Mouse (Mus musculus) liver, embryonic 12.5 days (tissue): ENCODE results near the gene Eif4e3. TPM values are rescaled to one million over a fixed set of nuclear protein-coding genes. Genes with fewer than 3 reads are reported as not detected.

ENCODE experiments used
- ATAC-seq: fragments of 200-750 bp; cut with Nextera tagmentation; 2 replicates; pipeline ENCODE4 v1.8.0; 2017; ENCODE audit warnings: moderate number of reproducible peaks, mild to moderate bottlenecking, moderate library complexity
- H3K27ac ChIP-seq: fragments of 300-500 bp; sonication (generic); 2 replicates; pipeline ENCODE4 v1.5.1; 2016; ENCODE audit warnings: mild to moderate bottlenecking
- H3K27me3 ChIP-seq: fragments of 300-500 bp; sonication (generic); replicated peaks from 2 replicates; pipeline ENCODE4 v1.6.1; 2016; ENCODE audit warnings: mild to moderate bottlenecking, moderate library complexity
- H3K36me3 ChIP-seq: fragments of 300-500 bp; sonication (generic); 2 replicates; pipeline ENCODE4 v1.6.1; 2016; ENCODE audit warnings: mild to moderate bottlenecking, moderate library complexity
- H3K4me1 ChIP-seq: fragments of 300-500 bp; sonication (generic); 2 replicates; pipeline ENCODE4 v1.6.1; 2016
- H3K4me2 ChIP-seq: fragments of 300-500 bp; sonication (generic); 2 replicates; pipeline ENCODE4 v1.6.1; 2016; ENCODE audit warnings: mild to moderate bottlenecking, moderate library complexity
- H3K4me3 ChIP-seq: fragments of 300-500 bp; sonication (generic); 2 replicates; pipeline ENCODE4 v1.5.1; 2016; ENCODE audit warnings: mild to moderate bottlenecking, moderate library complexity
- H3K9ac ChIP-seq: fragments of 300-500 bp; sonication (generic); 2 replicates; pipeline ENCODE4 v1.6.1; 2016; ENCODE audit warnings: mild to moderate bottlenecking, moderate library complexity
- H3K9me3 ChIP-seq: fragments of 300-500 bp; sonication (generic); replicated peaks from 2 replicates; pipeline ENCODE4 v1.6.1; 2016; ENCODE audit warnings: mild to moderate bottlenecking, moderate library complexity
- WGBS: fragments of 180-500 bp; shearing (Covaris S2); methylation state at CpG from one replicate; pipeline ENCODE4 v1.1.7; 2016; ENCODE audit not compliant: insufficient replicate concordance; 5-methylcytosine and 5-hydroxymethylcytosine counted together
- polyA plus RNA-seq: library from polyadenylated mRNA; unstranded; fragments of >200 nt; fragmentation: Nextera tagmentation; extraction: Ambion mirVana; gene quantifications from 2 replicates; pipeline ENCODE4 v1.2.1, GENCODE M21; 2016

The Eif4e3 gene
- polyA plus RNA-seq, 1 experiment from 2014 or later = 2.3 TPM

DNA sequence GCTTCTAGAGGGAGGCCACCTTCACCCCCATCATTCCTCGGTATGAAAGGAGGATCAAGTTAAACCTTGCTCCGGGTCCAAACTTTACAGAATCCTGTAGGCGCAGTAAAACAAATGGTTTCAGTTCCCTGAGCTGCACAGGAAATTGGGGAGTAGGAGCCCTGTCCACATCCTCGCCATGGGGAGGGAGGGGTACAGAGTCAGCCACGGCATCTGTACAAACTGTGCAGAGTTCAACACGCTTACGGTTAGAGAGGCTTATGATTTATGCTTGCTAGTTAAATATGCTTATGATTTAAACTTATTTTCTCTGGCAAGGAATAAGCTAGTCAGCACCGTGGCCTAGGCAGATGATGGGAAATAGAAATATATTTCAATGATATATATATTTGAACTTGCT is 47.1 kb downstream of the Eif4e3 start:
- WGBS = 61% methylated on average over 8 of the region's 8 CpGs
- Histone ChIP-seq H3K4me1 (no peaks in the 10 kb centered on the region), H3K9ac (no peak overlapping the region), H3K27ac (no peak overlapping the region), H3K27me3 (no peaks in the 10 kb centered on the region), H3K4me2 (no peak overlapping the region), H3K4me3 (no peak overlapping the region), H3K9me3 (no peaks in the 10 kb centered on the region), H3K36me3 (no peaks in the 10 kb centered on the region)
- no peak for ATAC-seq

DNA sequence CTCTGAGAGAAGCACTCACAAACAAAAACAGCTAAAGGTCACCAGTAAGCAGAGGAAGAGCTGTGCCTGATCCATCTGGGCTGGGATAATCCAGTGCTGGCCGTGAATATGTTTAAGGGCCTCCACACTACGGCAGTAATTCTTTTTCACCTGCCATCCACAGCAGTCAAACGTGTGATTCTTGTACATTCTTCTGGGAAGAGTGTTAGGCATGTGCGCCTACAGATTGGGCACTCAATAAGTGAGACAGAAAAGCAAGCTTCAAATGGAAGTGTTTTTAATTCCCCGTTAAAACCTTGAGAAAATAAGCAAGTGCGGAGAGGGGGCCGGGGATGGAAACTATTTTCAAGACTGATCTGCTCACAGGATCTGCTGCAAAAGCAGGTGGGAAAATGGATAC is 48.7 kb downstream of the Eif4e3 start:
- no peak overlapping the region for H3K4me3 ChIP-seq
- ATAC-seq = no peak
- H3K27ac ChIP-seq = no peak overlapping the region

GRCm38 (mm10) chr6:99617415-99617814 is 49.2 kb downstream of the Eif4e3 start:
- H3K27me3 ChIP-seq = no peaks in the 10 kb centered on the region
- 67% methylated on average over 1 of the region's 1 CpGs for WGBS
- no peak for ATAC-seq
- H3K4me2 ChIP-seq = no peak overlapping the region
- H3K36me3 ChIP-seq = no peaks in the 10 kb centered on the region
- no peak overlapping the region for H3K27ac ChIP-seq
- no peaks in the 10 kb centered on the region for H3K9me3 ChIP-seq
- H3K4me3 ChIP-seq = no peak overlapping the region
- no peak overlapping the region for H3K9ac ChIP-seq
- no peaks in the 10 kb centered on the region for H3K4me1 ChIP-seq

More for the DNA sequence above, 48.7 kb downstream of the Eif4e3 start:
- H3K9me3 ChIP-seq = no peaks in the 10 kb centered on the region
- H3K27me3 ChIP-seq = no peaks in the 10 kb centered on the region
- WGBS = 64% methylated on average over 7 of the region's 7 CpGs
- H3K36me3 ChIP-seq = no peaks in the 10 kb centered on the region
- no peaks in the 10 kb centered on the region for H3K4me1 ChIP-seq
- no peak overlapping the region for H3K9ac ChIP-seq
- H3K4me2 ChIP-seq = no peak overlapping the region

- Histone ChIP-seq H3K27ac (no peak overlapping the region), H3K27me3 (no peaks in the 10 kb centered on the region), H3K9me3 (no peaks in the 10 kb centered on the region), H3K4me3 (no peak overlapping the region), H3K36me3 (no peaks in the 10 kb centered on the region), H3K4me1 (no peaks in the 10 kb centered on the region), H3K4me2 (no peak overlapping the region), H3K9ac (no peak overlapping the region)
- ATAC-seq = no peak
- WGBS = 59% methylated on average over 10 of the region's 10 CpGs
Measured at GRCm38 (mm10) chr6:99615272-99615751, 51.3 kb downstream of the Eif4e3 start.

DNA sequence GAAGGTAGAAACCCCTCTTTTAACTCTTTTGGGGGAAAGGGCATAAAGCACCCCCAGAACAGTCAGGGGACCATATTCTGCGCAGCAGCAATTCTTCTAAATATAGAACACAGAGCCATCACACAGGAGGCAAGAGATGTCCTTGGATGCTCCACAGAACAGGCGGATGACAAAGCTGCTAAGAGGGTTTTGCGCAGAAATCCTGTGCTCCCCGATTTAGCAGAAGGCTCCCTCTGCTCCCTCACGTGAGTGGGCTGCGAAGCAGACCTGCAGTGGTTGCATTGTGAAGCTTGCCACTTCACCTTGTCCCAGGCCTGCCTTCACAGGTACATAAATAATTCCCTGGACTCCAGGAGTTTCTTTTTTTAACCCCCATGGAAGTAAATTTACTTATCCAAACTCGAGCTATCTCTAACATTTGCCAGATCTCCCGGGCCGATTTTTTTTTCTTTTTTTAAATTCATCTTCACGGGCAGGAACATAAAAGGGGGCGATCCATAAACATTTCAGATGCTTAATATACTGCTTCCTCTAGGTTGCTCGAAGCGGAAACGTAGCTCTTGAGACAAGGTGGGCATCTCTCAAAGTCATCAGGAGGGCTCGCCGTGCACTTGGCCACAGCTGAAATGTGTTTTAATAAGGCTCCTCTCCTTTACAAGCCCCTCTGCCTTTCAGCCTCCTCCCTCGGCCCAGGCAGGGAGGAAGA is 51.9 kb downstream of the Eif4e3 start:
- Histone ChIP-seq H3K4me1 (no peaks in the 10 kb centered on the region), H3K27me3 (no peaks in the 10 kb centered on the region), H3K9me3 (no peaks in the 10 kb centered on the region), H3K9ac (no peak overlapping the region), H3K4me3 (no peak overlapping the region), H3K36me3 (no peaks in the 10 kb centered on the region), H3K27ac (no peak overlapping the region), H3K4me2 (no peak overlapping the region)
- ATAC-seq = no peak
- 67% methylated on average over 17 of the region's 17 CpGs for WGBS

GRCm38 (mm10) chr6:99611866-99612265 is 54.7 kb downstream of the Eif4e3 start:
- Histone ChIP-seq H3K27me3 (no peaks in the 10 kb centered on the region), H3K4me1 (no peaks in the 10 kb centered on the region), H3K4me3 (no peak overlapping the region), H3K9ac (no peak overlapping the region), H3K36me3 (no peaks in the 10 kb centered on the region), H3K27ac (no peak overlapping the region), H3K4me2 (no peak overlapping the region), H3K9me3 (no peaks in the 10 kb centered on the region)
- 39% methylated on average over 6 of the region's 6 CpGs for WGBS
- no peak for ATAC-seq

- Histone ChIP-seq H3K4me3 (no peak overlapping the region), H3K4me2 (no peak overlapping the region), H3K27me3 (no peaks in the 10 kb centered on the region), H3K9me3 (no peaks in the 10 kb centered on the region), H3K4me1 (no peaks in the 10 kb centered on the region), H3K36me3 (no peaks in the 10 kb centered on the region), H3K27ac (no peak overlapping the region), H3K9ac (no peak overlapping the region)
- 35% methylated on average over 14 of the region's 14 CpGs for WGBS
- ATAC-seq = no peak
Measured at GRCm38 (mm10) chr6:99610454-99611427, 55.8 kb downstream of the Eif4e3 start.

GRCm38 (mm10) chr6:99606079-99606478 is 60.5 kb downstream of the Eif4e3 start:
- H3K9me3 ChIP-seq = no peaks in the 10 kb centered on the region
- H3K9ac ChIP-seq = no peak overlapping the region
- H3K4me3 ChIP-seq = no peak overlapping the region
- no peaks in the 10 kb centered on the region for H3K36me3 ChIP-seq
- WGBS = 66% methylated on average over 7 of the region's 7 CpGs
- no peaks in the 10 kb centered on the region for H3K4me1 ChIP-seq
- no peak overlapping the region for H3K4me2 ChIP-seq
- no peak for ATAC-seq
- no peak overlapping the region for H3K27ac ChIP-seq
- no peaks in the 10 kb centered on the region for H3K27me3 ChIP-seq

DNA sequence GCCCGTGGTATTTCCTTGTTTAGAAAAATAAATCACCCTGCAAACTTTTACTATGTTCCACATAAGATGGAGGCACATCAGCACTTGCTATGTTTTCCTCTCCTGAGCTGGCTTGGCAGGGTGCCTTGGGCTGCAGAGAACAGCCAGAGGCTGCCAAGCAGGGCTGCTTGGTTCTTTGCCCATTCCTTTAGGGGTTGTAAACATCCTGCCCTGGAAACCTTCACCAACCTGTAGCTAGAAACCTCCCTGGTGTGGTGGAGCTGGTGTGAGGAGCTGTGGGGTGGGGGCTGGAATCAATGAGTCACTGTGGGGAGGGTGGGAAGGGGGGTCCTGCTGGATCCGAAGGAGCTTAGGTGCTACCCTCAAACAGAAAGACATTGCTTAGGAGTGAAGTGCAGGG is 61.8 kb downstream of the Eif4e3 start:
- H3K9me3 ChIP-seq = no peaks in the 10 kb centered on the region
- 48% methylated on average over 2 of the region's 2 CpGs for WGBS
- no peaks in the 10 kb centered on the region for H3K27me3 ChIP-seq
- no peaks in the 10 kb centered on the region for H3K4me1 ChIP-seq
- no peak overlapping the region for H3K27ac ChIP-seq
- ATAC-seq = no peak
- no peaks in the 10 kb centered on the region for H3K36me3 ChIP-seq
- no peak overlapping the region for H3K4me3 ChIP-seq
- H3K4me2 ChIP-seq = no peak overlapping the region
- H3K9ac ChIP-seq = no peak overlapping the region

- no peak overlapping the region for H3K9ac ChIP-seq
- no peaks in the 10 kb centered on the region for H3K4me1 ChIP-seq
- H3K36me3 ChIP-seq = no peaks in the 10 kb centered on the region
- no peak overlapping the region for H3K4me2 ChIP-seq
- no peak overlapping the region for H3K4me3 ChIP-seq
- WGBS = 58% methylated on average over 7 of the region's 7 CpGs
- no peaks in the 10 kb centered on the region for H3K9me3 ChIP-seq
- H3K27ac ChIP-seq = no peak overlapping the region
- H3K27me3 ChIP-seq = no peaks in the 10 kb centered on the region
- ATAC-seq = no peak
Measured at GRCm38 (mm10) chr6:99602434-99602833, 64.1 kb downstream of the Eif4e3 start.

DNA sequence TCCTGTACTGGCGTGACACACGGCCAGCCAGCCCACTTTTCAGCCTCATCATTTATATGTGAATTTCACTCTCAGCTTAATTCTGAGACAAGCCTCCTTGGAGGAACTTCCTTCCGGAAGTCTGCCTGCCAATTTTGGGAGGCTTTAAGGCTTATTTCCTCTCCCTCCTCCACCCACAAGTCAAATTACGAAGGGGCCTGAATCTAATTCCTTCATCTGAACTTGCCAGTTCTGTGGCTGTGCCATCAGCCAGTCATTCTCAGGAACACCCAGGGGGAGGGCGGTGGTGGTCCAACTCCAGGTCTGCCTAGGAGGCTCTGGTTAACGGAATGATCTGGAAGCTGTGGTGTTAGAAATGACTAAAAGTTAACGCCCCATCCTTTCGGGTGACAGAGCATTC is 65.7 kb downstream of the Eif4e3 start:
- WGBS = 48% methylated on average over 8 of the region's 8 CpGs
- Histone ChIP-seq H3K4me2 (no peak overlapping the region), H3K4me3 (no peak overlapping the region), H3K27me3 (no peaks in the 10 kb centered on the region), H3K27ac (no peak overlapping the region), H3K4me1 (no peaks in the 10 kb centered on the region), H3K9me3 (no peaks in the 10 kb centered on the region), H3K9ac (no peak overlapping the region), H3K36me3 (no peaks in the 10 kb centered on the region)
- ATAC-seq = no peak

- H3K27ac ChIP-seq = no peak overlapping the region
- no peaks in the 10 kb centered on the region for H3K9me3 ChIP-seq
- no peak for ATAC-seq
- 33% methylated on average over 10 of the region's 10 CpGs for WGBS
- H3K4me1 ChIP-seq = no peaks in the 10 kb centered on the region
- H3K27me3 ChIP-seq = no peaks in the 10 kb centered on the region
- H3K4me2 ChIP-seq = no peak overlapping the region
- H3K4me3 ChIP-seq = no peak overlapping the region
- no peak overlapping the region for H3K9ac ChIP-seq
- no peaks in the 10 kb centered on the region for H3K36me3 ChIP-seq
Measured at GRCm38 (mm10) chr6:99600168-99600793, 66.3 kb downstream of the Eif4e3 start.
